Mouse (Mus musculus) layer of hippocampus, adult 8-10 months (tissue): ENCODE data around the gene Tcam1. TPM values are rescaled to one million over a fixed set of nuclear protein-coding genes. Genes with fewer than 3 reads are reported as not detected.
"Not testable (repeated sequence)": the region's sequence is repeated elsewhere in the genome, so short reads cannot be mapped to it uniquely, and the experiment has no call there.

Experiments used
- DNase-seq, 2 experiments: peaks; one replicate each; pipeline ENCODE4 v3.0.0; 2022; ENCODE audit warnings: low spot score in 2 of 2
- total RNA-seq, 4 experiments: library from RNA; stranded (reverse); gene quantifications; 2 replicates each; pipeline ENCODE4 v1.2.4; 2022

Gene Tcam1
- under 1 TPM in 2 of 4 experiments, not detected in 2; 0.16 to 0.20 TPM for total RNA-seq

DNA sequence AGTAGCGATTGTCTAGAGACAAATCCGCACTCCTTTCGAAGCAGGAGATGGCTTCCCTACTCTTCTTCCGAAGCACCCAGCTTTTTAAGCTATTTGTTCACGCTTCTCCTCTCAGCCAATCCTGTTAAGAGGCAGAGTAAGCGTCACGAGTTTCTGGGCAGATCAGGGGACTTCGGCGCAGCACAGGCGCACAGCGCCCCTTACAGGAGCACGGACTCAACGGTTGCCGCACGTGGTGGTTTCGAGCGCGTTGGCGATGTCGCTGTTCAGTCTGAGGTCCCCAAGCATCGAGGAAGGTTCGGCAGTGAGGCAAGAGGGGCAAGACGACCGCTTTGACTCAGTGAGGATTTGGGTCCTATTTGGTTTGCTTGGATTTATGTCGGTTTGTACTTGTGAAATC, at the start of gene Tcam1:
Tcam1 (plus strand) TSS at position 219 of the 400 bp plus-strand sequence.
- peak; percentile 88 to 96 for DNase-seq

DNA sequence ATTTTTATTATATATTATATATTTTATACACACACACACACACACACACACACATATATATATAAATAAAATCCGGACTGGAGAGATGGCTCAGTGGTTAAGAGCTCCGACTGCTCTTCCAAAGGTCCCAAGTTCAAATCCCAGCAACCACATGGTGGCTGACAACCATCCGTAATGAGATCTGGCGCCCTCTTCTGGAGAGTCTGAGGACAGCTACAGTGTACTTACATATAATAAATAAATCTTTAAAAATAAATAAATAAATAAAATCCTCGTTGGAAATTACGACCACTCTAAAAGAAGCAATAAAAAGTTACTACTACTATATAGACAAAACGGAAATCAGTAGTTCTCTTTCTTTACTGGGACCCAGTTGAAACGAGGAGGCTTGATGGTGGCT, 42.5 kb upstream of the Tcam1 start:
- not testable (repeated sequence) for DNase-seq

DNA sequence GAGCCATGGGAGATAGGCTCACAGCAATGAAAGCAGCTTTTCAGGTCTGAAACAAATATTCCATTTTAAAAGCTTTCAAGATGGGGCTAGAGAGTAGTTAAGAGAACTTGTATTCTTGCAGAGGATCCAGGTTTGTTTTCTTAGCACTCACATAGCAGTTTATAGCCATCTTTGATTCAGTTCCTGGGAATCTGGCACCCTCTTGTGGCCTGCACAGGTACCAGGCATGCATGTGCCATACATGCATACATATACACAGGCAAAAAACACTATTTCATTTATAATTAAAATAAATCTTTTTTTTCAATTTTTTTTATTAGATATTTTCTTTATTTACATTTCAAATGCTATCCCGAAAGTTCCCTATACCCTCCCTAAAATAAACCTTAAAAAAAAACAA, 29.6 kb upstream of the Tcam1 start:
- DNase-seq, result no peak

DNA sequence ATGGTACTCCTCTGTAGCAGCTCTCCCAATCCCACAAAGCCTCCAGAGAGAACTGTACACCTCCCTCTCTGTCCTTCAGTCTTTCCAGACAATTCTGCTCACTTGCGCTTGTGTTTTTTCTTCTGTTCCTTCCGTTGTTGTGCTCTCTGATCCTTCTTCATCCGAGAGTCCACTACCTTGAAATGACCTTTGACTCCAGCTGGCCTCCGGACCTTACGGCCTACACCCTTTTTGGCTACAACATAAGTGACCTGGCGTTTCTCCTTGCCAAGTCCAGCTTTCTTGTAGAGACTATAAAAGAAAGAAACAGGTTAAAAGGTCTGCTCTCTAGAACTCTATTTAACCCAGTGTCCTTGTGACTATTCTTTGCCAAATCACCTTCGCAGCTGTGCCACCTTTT, 27.1 kb upstream of the Tcam1 start:
- no peak for DNase-seq

DNA sequence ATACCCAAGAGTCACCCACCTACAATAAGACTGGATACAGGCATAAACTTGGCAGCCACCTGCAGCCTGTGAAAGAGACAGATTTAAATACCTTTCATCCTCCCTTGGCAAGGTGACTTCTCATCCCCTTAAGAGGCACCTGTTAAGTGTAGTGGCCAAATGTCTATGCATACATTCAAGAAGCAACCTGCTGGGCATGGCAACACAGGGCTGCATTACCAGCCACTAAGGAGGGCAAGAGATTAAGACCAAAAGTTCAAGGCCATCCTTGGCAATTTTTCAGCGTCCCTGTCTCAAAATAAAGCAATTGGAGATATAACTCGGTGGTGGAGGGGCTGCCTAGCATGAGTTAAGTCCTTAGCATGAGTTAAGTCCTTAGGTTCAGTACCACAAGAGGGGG, 21.7 kb upstream of the Tcam1 start:
- no peak for DNase-seq

DNA sequence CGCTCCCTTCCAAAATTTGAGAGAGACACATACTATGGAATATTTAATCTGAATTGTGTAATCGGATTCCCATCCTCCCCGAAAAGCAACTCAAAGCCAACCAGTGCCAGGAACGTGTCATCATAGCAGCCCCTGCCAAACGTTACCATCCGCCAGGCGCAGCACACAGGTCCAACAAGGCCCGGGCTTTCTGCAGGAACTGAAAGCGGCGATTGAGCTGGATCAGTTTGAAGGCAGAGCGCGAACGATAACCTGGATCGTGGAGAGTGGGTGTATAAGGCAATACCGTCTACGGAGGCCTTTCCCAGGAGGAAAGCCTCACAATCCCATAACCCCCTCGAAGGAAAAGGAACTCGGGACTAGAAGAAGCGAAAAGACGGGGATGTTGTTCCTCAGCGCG, 21.3 kb upstream of the Tcam1 start:
- DNase-seq, result no peak

DNA sequence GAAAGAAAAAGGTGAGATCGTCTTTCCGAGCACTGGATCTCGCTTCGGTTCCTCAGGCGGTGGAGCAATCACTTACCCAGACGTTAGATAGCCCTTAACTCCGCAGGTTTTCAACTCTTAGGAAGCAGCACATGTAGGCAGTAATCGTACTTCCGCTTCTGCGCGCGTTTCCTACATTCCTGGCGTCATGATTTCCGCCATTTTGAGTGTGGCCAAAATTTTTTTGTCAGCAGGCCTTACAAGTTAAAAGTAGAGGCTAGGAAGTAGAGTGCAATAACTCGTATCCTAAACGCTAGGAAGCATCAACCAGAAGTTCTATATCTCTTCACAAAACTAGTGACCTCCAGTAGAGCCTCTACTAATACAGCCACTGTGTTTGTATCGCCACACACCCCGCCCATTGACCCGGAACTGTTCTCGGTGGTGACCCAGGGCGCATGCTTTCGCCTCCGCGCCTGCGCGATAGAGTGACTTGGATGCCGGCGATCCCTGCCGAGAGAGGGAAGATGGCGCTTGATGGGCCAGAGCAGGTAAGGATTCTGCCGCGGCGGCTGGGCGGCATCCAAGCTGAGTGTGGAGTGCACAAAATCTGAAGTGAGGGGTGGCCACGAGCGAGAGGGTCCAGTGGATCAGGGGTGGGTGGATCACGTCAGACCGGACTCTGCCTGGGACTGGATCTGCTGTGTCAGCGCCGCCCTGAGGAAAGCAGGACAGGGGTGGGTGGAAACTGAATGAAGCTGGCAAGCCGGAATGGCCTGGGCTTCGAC, 20.6 kb upstream of the Tcam1 start, which contains the start of the genes Ftsj3 and Psmc5:
Ftsj3 (minus strand) TSS at position 395 of the 767 bp plus-strand sequence.
Psmc5 (plus strand) TSS at position 470 of the 767 bp plus-strand sequence.
- peak; percentile 95 to 98 for DNase-seq

DNA sequence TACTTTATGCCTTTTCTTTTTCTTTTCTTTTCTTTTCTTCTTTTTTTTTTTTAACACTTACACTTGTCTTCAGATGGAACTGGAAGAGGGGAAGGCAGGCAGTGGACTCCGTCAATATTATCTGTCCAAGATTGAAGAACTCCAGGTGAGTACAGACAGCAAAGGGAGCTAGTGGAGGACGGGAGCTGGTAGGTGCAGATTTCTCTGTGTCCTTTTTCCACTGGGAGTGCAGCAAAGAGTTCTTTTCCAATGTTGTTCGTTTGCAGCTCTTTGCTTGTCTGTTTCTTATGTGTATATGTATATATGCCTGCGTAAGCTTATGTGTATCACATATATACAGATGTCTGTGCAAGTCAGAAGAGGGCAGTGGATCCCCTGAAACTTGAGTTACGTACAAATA, 19.7 kb upstream of the Tcam1 start:
- no peak for DNase-seq

DNA sequence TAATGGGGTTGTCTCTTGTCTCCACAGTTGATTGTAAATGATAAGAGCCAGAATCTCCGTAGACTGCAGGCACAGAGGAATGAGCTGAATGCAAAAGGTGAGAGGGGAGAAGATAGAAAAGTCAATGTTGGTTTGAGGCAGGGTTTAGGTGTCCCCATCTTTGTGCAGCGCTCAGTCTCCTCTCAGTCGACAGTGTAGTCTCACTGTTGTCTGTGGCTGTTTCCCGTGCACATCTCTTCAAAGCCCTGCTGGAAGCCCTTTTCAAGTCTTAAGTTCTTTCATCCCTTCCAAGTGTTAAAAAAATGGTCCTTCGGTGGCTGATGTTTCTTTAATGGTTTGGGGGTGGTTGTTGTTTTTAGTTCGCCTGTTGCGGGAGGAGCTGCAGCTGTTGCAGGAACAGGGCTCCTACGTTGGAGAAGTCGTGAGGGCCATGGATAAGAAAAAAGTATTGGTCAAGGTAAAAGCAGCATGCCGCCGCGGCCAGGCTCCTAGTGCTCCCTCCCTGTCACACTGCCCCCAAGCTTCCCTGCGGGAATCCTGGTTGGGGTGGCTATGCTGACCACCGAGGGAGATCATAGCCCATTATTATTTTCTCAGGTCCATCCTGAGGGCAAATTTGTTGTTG, 15.5 kb upstream of the Tcam1 start:
- no peak for DNase-seq

DNA sequence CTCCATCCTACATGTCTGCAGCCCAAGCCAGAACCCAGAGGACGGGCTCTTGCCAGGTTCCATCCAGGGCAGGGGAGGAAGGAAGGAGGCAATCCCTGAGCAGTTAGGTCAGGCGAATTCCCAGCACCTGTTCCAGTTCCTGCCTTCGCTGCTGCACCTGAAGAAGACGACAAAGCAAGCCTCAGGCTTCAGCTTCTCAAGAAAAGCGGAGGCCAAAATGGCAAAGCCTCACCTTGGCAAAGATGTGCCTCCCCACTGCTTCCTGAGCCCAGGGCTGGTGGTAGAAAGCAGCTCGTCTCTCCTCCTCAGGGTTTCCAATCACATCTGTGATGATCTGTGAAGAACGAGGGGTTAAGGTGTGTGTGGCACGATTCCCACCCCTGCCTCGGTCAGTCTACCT, 12.5 kb upstream of the Tcam1 start:
- DNase-seq, result no peak

DNA sequence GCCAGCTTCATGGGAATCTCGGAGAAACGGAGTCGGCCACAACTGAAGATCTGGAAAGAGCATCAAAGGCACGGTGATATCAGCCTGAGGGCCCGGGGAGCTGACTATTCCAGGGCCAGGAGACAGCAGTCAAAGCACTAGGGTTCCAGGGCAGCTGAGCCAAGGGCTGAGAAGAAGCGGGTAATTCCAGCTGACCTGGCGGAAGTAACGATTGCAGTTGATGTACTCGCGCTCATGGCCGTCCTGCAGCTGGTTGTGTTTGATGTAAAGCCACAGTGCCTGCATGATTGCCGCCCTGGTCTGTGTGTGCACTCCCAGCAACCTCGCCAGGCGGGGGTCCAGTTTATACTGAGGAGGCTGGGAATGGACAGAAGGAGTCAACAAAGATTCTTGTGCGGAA, 11.5 kb upstream of the Tcam1 start:
- no peak for DNase-seq

DNA sequence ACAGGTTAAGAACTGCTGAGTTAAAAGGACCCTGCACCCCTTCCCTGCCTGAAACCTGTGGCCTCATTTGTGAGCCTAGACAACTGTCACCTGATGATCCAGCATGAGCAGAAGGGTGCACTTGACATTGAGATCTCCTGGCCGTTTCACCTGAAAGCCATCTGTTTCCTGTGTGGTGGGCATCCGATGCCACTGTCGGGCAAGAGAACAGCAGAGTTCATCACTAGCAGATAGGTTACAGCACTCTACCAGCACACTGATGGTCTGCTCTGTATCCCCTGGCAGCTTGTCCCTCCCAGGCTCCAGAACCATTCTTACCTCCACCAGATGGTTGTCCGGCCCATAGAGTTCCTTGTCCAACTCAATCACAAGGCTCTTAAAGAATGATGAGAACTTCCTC, 10.9 kb upstream of the Tcam1 start:
- DNase-seq, result no peak

DNA sequence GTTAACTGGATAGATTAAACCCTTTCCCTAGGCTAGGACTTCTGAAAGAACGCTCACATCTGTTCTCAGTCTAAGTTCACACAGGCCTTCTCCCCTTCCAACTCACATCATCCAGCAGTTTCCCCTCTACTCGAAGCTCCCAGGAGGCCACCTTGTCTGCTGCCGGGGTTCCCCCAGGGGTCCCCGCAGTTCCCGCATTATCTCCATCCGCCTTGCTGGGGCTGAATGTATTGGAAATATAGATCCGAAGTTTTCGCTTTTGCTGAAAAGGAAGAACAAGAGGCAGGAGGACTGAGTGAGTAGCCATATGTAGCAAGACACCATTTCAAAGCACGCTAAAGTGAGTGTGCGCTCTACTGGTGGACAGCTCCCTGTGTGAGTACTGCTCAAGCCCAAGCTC, 10.0 kb upstream of the Tcam1 start:
- no peak for DNase-seq

DNA sequence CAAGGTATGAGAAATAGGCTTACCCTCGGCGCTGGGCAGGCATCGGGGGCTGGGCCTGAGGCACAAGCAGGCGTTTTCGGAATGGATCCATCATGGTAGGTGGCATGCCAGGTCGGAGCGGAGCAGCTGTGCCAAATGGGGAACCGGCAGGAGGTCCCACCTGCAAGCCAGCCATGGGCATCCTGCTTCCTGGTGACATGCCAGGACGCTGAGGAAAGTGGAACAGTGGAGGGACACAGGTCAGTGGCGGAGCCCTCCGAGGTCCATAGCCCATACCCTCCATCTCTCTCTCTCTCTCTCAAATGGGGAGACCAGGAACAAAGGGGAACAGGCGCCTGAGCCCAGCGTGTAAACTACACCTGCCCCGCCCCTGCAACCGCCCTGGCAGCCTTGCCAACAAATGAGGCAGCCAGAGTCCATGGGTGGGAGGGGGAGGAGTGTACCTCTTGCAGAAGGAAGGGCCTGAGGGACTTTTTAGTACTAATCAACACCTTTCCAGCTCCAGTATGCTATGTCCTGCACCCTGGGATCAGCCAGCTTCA, 9.1 kb upstream of the Tcam1 start:
- DNase-seq, result no peak

DNA sequence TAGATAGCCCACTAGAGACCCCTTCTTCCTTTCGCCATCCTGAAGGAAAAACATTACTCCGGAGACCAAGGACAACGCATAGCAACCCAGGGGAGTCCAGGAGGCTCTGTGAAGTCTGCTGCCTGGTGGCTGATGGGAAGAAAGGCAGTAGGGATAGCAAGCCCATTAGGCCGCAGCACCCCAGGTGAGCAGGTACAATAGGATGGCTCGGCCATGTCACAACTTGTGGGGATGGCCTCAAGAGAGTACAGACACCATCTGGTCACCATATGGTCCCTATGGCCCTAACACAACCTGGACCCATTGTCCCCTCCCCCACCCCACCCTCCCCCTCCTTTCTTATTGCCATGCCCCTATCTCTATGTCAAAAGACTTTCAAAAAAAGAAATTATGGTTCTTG, 8.6 kb upstream of the Tcam1 start:
- DNase-seq, result no peak

DNA sequence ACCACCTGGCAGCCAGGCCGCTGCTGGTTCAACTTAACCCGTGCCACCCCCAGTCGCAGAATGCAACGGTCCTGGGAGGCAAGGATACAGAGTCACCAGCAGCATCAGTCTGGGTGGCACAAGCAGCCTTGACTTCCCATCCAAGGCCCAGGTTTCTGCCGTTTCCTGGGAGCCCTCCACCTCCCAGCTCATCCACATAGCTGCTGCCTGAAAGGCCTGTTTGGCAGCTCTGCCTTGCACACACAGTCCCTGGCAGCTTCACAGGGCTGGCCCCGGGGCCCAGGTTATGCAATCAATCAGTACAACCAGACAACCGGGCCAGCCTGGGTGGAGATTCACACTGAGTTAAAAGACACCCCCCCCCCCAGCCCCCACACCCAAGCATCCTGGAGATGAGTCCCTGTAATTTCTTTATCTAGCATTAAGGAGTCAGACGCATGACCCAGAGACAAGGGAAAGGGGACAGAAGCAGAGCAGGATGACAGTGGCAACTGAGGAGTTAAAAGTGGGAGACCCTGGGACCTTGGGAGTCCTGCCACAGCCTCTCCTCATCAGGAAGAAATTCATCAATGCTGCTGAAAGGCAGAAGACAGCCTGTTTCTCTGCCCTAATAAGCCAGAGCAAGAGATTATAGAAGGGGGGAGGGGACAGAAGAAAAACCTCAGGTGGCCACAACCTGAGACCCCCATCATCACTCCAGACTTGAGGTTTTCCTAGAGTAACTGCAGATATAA, 8.0 kb upstream of the Tcam1 start:
- DNase-seq, result peak; percentile 74

DNA sequence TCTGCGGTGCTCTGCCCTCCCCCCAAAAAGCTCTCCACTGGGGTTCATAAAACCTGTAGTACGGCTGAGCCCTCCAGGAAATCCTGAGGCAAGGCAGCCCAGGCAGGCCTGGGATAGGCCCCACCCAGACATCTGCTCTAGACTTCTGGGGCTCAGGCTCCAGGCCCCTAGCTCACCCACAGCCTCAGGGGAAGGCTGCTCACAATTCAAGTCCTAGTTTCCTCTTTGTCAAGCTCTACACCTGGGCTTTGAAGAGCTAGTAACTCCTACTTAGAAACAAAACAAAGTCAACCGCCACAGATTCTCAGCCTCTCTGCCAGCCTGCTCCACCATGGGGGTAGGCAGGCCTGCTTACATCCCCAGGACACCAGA, 7.4 kb upstream of the Tcam1 start:
- DNase-seq, result no peak

DNA sequence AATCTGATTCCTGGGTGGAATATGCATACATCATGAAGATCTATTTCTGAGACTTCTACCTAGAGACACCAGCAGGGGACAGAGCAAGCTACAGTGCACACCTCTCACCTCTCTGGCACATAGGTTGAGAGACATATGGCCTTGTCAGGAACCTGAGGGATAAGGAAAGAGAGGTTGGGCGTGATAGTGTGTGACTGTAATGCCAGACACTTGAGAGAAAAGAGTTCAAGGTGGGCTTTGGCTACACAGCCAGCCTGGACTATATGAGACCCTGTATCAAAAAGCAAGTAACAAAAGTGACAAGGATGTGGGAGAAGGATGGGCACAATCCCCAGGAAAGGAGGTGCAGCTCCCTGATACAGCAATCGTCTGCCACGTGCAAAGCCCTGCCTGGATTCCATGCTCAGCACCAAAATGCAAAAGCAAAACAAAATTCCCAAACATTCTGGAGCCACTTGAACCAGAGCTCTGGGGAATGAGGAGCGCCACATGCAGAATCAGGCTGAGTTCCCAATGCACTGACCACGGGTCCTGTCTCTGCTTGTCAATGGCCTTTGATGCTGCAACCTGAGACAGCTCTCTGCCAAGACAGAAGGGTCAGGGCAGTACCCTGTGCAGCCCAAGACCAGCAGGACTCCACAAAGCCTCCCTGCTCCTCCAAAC, 5.2 kb upstream of the Tcam1 start:
- no peak for DNase-seq

DNA sequence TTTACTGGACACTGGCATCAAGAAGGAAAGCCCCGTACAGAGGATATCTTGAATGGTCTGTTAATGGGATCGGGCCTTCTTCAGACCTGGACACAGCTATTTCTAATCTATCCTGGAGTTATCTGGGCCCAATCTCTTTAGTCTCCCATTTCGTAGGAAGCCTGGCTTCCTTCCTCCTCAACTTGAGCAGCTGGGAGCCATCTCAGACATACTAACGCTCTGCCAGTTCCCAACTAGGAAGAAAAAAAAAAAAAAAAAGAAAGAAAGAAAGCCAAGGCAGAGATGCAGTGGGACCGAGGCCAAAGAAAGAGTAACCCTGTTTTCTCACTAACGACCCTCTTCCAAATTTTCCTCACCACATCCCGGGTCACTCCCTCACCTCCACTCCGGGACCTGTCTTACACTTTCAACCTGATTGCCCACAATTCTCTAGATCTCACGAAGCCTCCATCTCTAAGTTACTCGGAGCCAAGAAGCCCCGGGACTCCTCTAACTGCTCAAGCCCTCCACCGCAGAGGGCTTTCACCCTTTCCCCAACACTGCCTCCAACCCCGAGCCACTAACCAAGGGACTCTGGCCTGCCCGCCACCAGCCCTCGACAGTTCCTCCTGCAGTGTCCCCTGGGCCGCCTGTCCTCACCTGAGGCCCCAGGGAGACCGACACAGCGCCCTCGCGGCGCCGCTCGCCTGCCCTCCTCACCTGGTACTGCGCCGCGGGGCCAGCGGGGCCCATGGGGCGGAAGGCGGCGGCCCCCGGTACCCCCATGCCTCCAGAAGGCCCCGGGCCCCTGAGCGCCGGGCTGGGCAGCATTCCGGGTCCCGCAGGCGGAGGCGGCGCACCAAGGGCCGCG, 4.5 kb upstream of the Tcam1 start:
- no peak for DNase-seq

DNA sequence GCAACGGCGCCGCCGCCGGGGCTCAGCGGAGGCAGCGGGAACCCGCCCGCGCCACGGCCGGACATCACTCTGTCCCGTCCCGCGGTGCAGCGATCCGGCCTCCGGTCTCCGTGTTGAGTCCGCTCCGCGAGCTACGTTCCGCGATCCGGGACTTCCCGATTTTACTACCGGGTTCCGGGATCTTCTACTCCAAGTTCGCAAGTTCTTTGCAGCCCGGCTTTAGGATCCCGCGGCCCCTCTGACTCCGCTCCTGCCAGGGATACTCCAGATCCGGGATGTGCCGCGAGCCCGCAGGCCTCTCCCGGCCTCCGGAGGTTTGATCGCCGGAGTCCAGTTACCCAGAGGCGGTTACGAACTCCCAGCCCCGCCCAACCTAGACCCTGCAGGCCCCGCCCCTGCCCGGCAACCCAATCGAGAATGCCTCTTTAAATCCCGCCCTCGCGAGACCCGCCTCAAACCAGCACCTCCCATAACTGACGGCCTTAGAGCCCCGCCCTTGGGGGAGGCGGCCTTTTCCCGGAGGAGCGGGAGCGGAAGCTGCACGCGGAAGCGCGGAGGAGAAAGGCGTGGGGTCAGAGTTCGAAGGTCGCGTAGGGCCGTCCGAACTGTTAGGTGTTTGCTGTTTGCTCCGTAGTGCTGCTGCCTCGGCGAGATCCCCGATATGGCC, 3.7 kb upstream of the Tcam1 start, which contains the start of gene Smarcd2:
Smarcd2 (minus strand) TSS at position 329 of the 667 bp plus-strand sequence.
- DNase-seq, result peak; percentile 99
